Mouse (Mus musculus) yolk sac, embryonic 10.5 days (tissue): ENCODE results near the gene Rab31.
"Not testable (repeated sequence)": the region's sequence is repeated elsewhere in the genome, so short reads cannot be mapped to it uniquely, and the experiment has no call there.

ENCODE experiments used
- DNase-seq: peaks from one replicate; pipeline ENCODE4 v3.0.0-alpha.2; 2017; ENCODE audit warnings: low spot score

Rab31 gene

DNA sequence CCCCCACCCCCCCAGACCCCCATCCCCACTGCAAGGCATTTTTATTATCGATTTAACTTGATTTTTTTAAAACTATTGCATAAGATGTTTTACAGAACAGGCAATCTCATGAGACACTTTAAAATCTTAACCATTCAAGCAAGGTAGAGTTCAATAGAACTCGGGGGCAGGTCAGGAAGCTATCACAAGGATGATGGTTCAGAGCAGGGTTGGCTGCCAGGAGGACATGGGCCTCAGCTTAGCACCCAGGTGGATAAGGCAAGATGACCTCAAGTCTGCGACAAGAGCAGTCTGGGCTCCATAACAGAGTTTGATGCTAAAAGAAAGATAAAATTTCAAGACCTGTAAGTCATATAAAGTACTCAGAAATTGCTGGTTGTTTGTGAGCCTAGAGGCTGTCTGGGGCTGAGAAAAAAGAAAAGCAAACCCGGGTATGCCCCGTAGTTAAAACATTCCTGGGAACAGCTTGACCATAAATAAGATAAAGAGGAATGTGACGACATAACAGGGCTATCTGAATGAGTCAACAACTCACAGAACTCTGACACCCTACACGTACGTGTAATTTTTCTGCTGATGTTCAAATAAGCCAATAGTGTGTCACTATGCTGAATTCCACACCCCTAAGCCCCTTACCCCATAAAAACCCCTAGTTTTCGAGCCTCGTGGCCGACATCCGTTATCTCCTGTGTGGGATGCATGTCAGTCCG lies 143.6 kb downstream of the Rab31 start:
- not testable (repeated sequence) for DNase-seq

DNA sequence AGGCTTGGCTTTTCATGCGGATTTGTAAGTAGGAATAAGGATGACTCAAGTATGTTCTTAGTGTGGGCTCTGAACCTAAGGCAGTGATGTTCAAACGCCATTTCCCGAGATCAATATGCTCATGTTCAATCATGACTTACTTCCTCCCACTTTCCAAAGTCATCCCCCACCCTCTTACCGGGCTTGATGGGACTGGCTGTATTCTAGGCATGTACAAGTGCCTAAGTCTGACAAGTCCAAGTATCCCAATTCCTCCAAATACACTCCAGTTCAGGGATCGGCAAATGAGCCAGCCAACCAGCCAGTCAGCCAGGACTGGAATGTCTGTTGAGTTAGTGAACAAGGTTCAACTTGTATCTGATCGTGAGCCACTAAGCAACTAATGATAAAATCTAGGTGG lies 146.3 kb downstream of the Rab31 start:
- DNase-seq = peak; percentile 27

DNA sequence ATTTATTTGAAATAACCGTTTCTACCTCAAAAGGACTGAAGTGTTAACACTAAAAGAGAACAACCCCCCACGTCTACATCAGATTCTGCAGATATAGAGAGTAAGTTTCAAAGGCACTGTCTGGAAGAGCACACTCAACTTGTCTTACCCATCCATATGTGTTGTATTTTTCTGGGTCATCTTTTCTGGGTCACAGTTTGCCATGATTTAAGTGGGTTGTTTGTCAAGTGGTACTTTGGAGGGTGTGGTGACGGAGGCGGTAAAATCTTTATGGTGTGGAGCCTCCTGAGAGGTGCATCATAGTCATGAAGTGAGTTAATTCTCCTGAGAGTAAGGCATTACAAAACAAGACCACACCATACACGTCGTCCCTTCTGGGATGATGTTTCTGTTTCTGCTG lies 147.0 kb downstream of the Rab31 start:
- no peak for DNase-seq

DNA sequence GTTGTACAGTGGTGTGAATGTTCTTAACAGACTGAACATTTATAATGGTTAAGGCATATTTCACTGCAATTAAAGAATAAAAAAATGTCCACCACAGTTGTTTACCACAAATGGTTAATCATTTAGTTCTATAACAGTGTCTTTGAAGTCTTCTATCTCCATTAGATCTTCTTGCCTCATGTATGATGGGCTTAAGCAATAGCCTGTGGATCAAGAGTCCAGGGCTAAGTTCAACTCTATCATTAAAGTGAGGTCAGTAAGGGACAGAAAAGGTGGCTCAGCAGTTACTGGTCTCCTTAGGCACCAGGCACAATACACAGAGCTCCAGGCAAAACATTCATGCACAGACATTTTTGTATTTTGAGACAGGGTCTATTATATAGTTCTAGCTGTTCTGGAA lies 149.4 kb downstream of the Rab31 start:
- peak; percentile 31 for DNase-seq

DNA sequence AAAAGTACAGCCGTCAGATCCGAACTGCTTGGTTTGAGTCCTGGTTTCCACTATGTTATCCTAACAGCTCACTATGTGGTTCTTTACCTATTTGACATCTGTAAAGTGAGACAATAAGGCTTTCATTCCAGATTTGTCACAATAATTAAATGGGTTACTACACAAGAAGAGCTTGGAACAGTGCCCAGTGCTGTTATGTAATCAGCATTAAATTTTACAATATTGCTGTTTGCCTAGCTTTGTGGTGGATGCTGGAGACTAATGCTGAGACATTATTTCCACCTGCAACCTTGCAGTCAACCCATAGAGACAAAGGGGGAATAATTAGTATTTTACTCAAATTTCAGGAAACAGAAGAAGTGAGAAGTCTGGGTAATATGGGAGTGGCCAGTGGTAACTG lies 154.1 kb downstream of the Rab31 start:
- DNase-seq = no peak

DNA sequence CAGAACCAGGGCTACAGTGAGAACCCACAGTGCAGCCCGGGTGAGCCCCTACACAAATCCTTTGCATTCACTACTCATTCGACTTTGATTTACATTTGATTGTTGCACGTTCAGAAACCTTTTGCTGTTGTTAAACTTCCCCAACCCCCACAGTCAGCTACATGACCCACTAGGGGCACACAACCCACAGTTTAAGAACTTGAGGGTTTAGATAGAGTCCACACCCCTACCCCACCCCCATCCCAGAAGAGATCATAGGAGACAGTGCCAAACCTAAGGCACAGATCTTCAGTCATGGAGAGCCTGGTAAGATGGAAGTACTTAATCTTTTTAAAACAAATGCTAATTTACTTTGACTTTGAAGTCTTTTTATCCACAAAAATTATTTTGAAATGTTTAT lies 156.9 kb downstream of the Rab31 start:
- DNase-seq = no peak

DNA sequence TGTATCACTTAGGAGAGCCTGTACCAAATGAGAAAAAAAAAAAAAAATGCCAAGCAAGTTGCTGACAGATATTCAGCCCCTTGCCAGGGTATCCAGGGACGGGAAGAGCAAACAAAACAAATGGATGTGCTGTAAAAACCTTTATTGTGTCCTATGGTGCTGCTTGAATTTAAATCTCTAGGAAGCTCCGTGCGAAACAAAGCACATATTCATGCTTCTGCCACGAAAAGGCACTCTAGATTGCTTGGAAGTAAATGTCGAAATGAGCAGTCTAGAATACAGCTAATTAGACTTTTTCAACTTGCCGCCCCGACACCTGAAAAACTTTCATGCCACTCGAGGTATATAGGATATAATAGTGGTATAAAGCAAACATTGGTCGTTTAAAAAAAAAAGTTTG lies 158.1 kb downstream of the Rab31 start:
- no peak for DNase-seq

DNA sequence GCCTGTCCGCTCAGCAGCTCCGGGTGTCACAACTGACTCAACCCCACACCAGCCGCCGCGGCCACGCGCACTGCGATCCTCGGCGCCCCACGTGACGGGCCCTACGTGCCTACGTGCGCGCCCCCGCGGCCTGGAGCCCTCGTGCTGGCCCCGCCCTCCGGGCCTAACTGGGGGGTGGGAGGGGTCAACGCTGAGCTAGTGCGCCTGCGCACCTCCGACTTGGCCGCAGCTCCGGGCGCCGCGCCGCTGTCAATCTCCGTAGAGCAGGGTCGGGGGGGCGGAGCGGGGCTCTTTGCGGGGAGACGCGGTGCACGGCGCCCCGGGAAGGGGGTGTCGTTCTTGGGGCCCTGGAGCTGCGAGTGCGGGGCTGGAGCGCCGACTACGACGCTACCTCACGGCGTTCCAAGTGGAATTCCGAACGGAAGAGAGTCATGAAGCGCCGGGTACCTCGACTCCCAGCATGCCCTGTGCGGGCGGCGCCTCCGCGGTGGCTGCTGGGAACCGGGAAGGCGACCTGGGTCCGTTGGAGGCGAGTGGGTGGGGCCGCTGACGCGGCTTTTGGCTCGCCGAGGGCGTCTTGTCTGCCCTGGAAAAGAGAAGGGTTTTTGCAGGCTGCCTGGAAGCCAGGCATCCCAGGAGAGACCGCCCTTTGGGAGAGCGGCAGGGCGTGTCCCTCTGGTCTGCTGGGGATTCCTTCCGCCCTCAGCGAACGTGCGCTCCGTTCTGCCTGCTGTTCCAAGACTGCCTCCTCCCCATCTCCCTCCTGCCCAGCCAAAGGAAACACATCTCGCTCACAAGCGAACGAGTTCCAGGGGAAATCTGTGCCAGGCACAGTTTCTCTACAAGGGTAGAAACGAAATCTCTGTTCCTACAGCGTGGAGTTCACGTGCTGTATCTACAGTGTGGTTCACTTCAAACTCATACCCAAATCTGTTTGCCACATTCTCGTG lies 158.8 kb downstream of the Rab31 start, which contains the start of gene Vapa:
Gene Vapa, minus strand, starts transcription at position 93 of the 950 bp plus-strand sequence.
- DNase-seq = peak; percentile 97

DNA sequence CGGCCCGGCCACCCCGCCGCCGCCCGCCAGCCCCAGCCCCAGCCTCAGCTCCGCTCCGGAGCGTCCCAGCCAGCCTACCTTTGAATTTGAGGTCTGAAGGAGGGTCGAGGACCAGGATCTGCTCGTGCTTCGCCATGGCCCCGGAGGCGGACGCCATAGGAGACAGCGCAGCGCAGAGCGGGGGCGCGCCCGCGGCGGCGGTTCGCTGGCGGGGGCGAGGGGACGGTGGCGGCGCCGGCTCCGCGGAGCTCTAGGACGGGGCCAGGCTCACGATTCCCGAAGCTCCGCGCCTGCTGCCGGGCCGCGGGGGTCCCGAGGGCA lies 159.4 kb downstream of the Rab31 start:
- no peak for DNase-seq

DNA sequence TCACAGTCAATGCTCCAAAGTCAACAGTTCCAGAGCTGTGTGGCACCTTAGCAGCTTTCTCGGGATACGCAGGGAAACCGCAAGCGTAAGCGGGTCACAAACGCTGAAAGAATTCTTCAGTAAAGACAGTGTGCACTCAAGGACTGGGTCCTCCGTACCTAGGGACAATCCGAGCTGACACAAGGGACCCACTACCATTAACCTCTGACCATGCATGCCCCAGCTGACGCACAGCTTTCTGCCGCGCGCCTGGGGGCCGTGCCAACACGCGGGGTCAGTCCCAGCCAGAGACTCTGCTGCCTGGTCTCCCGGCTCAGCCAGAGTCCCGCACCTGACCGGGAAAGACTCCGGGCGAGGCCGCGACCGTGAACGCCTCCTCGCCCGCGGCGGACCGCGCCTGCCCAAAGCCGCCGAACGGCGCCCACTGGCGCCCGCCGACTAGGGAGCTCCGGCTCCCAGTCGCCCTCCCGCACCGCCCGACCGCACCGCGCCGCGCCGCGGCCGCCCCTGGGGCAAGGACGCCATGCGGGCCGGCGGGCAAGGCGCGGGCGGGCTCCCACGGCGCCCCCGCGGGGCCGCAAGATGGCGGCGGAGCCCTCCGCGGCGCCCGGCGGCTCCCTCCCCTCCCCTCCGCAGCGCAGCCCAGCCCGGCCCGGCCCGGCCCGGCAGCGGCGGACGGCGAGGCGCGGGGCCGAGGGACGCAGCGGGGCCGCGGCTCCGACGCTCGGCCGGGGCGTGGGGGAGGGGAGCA lies 160.0 kb downstream of the Rab31 start:
- DNase-seq = peak; percentile 58

DNA sequence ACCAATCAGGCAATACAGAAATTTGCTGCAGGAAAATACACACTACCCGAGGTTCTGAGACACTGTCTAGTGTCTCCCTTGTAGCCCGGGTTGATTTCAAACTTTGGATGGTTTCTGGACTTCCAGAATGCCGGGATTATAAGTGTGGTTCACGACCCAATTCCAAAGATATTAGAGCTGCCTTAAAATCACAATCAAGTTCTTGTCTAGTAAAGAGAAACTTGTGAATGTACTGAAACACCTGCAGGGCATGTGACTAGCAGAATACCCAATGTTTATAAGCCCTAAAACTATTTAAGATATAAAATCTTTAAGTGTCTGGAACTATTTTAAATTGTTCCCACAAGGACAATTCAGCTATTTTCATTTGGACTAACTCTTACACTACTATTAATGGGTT lies 160.8 kb downstream of the Rab31 start:
- no peak for DNase-seq

DNA sequence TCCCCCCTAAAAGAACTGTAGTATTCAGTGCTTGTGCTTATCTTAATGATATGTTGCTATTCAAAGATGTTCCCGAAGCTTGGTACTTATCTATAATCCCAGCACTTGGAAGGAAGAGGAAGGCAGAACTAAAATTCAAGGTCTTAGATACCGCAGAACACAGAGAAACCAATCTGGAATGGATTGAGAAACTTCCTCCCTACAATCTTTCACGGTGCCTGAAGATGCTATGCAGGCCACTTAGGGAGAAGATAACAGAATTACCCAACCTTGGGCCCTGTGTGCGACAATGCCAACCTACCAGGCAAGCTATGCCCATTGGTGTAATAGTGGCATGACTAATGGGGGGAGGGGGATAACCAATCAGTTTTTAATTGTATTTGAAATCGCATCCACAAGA lies 163.8 kb downstream of the Rab31 start:
- DNase-seq = no peak

DNA sequence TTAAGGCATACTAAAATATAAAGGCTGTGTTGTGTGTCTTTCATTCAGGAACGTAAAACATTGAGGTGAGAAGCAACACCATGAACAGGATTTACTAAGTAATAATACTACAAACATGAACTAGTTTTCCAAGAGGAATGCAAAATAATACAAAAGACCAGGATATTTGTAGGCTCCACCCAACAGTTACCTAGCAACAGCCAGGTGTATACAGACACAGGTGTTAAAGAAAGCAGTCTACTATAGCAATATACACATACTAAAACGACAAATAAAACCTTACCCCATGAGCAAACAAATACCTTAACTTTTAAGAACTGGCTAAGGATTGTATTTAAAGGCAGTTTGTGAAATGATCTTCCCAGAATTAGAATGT lies 164.3 kb downstream of the Rab31 start:
- DNase-seq = no peak

DNA sequence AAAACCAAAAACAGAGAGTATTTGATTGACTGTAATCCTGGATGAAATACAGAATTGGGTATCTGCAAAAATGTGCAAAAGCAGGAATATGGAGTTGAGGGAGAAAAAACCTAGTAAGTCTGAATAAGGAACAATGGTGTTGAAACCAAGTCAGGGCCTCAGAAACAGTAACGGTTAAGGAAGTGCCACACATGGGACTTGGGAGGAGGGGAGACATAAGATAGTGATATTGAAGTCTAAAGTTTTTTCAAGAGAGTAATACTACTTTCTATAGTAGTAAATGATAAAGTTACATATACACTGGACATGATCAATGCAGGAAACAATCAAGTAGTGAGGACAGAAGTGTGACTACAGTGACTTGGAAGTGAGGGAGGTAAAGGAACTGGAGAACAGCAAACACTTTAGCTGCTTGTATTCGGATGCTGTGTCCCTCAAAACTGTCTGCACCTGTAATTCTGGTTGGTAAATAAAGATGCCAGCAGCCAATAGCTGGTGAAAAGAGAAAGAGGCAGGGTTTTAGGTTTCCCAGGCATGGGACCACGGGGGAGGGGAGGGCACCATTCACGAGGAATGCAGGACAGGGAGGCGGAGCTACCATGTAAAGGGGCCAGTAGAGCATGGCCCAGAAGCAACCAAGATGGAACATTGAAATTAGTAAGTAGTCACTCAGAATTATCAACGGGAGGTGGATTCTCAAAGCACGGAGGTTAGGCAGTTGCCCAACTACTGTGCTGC lies 164.8 kb downstream of the Rab31 start:
- no peak for DNase-seq

DNA sequence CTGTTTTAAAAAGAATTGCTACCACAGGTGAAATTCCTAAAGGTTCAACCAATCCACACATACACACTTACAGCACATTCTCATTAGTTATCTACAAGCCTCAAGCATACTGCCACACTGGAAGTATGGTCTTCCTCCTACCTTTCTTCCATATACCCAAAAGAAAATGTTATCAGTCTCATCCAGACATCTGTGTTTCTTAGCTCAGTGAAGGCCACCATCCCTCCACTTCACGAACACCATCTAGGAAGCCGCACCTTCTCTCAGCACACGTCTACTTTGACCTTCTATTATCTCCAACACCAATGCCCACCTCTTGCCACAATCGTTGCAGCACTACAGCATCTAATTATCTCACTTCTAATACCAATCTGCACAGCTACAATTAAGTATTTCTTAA lies 166.5 kb downstream of the Rab31 start:
- DNase-seq = no peak

DNA sequence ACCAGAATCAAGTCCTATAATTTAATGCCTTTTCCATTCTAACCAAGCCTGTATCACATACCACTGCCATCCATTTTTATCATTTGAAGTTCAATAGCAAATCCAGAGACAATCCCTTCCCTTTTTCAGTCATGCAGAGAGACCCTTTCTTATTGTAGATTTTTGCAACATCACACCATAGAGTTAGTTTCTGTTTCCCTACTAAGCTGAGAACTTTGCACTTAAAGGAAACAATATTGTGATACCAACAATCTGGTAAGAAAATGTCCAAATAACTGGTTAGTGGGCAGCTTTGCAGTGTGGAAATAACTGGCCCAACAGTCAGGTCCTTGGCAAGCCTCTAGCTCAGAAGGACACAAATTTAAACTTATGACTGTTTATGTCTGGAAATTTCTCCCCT lies 167.7 kb downstream of the Rab31 start:
- DNase-seq = no peak

DNA sequence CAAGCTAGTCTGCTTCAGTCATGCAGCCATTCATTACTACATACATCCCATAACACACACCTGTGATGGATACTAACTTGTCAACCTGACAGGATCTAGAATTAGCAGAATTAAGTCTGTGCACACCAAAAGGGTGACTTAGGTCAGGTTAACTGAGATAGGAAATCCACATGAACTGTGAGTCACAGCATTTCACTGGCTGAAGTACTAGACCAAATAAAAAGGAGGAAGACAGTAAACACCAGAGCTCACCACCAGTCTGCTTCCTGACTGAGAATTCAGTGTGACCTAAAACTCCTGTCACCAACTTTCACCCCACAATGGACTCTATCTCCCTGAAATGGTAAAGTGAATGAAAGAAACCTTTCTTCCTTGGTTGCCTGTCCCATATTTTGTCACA lies 168.2 kb downstream of the Rab31 start:
- DNase-seq = no peak
